Mouse (Mus musculus) common myeloid progenitor, adult 5-6 weeks (primary cell): ENCODE data around the gene Gm20906. TPM values are rescaled to one million over a fixed set of nuclear protein-coding genes. Genes with fewer than 3 reads are reported as not detected.
"Not testable (repeated sequence)": the region's sequence is repeated elsewhere in the genome, so short reads cannot be mapped to it uniquely, and the experiment has no call there.

ENCODE experiments used
- ATAC-seq: replicated peaks from 2 replicates; pipeline ENCODE4 v1.8.0; 2016; ENCODE audit warnings: low read depth, mild to moderate bottlenecking, moderate TSS enrichment, inconsistent platforms; ENCODE audit not compliant: poor library complexity, severe bottlenecking
- total RNA-seq: library from RNA; stranded (forward); fragments of 200-1000, 187-1606 nt; gene quantifications from 2 replicates; pipeline ENCODE4 v1.2.3, GENCODE M21; 2017

Gene Gm20906
- not detected in 2 replicates for total RNA-seq

DNA sequence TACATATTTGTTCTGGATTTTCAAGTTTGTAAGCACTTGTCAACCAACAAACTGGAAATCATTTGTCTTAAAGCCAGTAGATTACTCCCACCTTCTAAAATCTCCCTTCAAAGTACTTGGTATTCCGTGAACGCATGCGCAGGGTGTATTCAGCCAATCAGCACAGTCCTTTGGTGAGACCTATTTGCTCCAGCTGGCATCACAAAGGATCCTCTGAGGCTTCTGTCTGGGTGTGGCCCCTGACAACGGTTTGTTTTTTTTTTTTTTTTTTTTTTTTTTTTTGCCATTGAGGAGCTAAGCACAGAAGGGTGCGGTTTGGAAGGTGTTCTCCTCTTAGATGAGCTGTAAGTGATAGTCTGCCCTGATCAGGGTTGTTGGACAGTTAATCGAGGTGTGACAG is at the start of gene Gm20906:
Gm20906 (plus strand) TSS at position 301 of the 400 bp plus-strand sequence.
- ATAC-seq: not testable (repeated sequence)
